Mouse (Mus musculus): ENCODE results near the gene Col1a1. TPM values are rescaled to one million over a fixed set of nuclear protein-coding genes. Genes with fewer than 3 reads are reported as not detected.
"Not testable (repeated sequence)": the region's sequence is repeated elsewhere in the genome, so short reads cannot be mapped to it uniquely, and the experiment has no call there.

Gene Col1a1
- polyA plus RNA-seq, 1 experiment from 2014 or later = 905 TPM

GRCm38 (mm10) chr11:94958065-94958858 is 22.2 kb downstream of the Col1a1 start:
- no peaks in the 10 kb centered on the region for H3K36me3 ChIP-seq (ENCODE audit: control insufficient read depth, insufficient read depth, low read length)
- peaks cover 6% of the 10 kb centered on the region for H3K4me1 ChIP-seq (replicated peaks; ENCODE audit: control insufficient read depth, insufficient read depth, low read length)
- DNase-seq (ENCODE audit: low spot score) = no peak
- H3K4me3 ChIP-seq (ENCODE audit: low read depth, low read length) = no peak overlapping the region
- no peak overlapping the region for H3K27ac ChIP-seq (ENCODE audit: low read depth)
- H3K9me3 ChIP-seq (ENCODE audit: control insufficient read depth, low read length) = no peaks in the 10 kb centered on the region
- peak; percentile 47 for ATAC-seq (replicated peaks; ENCODE audit: low FRiP score, low TSS enrichment, low read depth)
- 0 out of 2 replicates have a peak overlapping the region, but pooled peaks have one; percentile 20 for H3K4me2 ChIP-seq (ENCODE audit: low read length)
- WGBS = 13% methylated on average over 8 of the region's 8 CpGs
- no peaks in the 10 kb centered on the region for H3K27me3 ChIP-seq (replicated peaks; ENCODE audit: control insufficient read depth, insufficient read depth, low read length)
- no peak overlapping the region for H3K9ac ChIP-seq (ENCODE audit: low read length)

GRCm38 (mm10) chr11:94962534-94963101 is 26.6 kb downstream of the Col1a1 start:
- Histone ChIP-seq H3K4me1 (replicated peaks; ENCODE audit: control insufficient read depth, insufficient read depth, low read length) (peaks cover 6% of the 10 kb centered on the region), H3K27ac (ENCODE audit: low read depth) (no peak overlapping the region), H3K9me3 (ENCODE audit: control insufficient read depth, low read length) (no peaks in the 10 kb centered on the region), H3K27me3 (replicated peaks; ENCODE audit: control insufficient read depth, insufficient read depth, low read length) (no peaks in the 10 kb centered on the region), H3K4me3 (ENCODE audit: low read depth, low read length) (no peak overlapping the region), H3K4me2 (ENCODE audit: low read length) (no peak overlapping the region), H3K36me3 (ENCODE audit: control insufficient read depth, insufficient read depth, low read length) (no peaks in the 10 kb centered on the region), H3K9ac (ENCODE audit: low read length) (no peak overlapping the region)
- WGBS = 57% methylated on average over 5 of the region's 5 CpGs
- DNase-seq (ENCODE audit: low spot score) = no peak
- ATAC-seq (replicated peaks; ENCODE audit: low FRiP score, low TSS enrichment, low read depth) = no peak

- H3K4me2 ChIP-seq (ENCODE audit: low read length) = no peak within 1 kb of the TSS
- no peaks in the 10 kb centered on the region for H3K27me3 ChIP-seq (replicated peaks; ENCODE audit: control insufficient read depth, insufficient read depth, low read length)
- no peaks in the 10 kb centered on the region for H3K36me3 ChIP-seq (ENCODE audit: control insufficient read depth, insufficient read depth, low read length)
- H3K4me1 ChIP-seq (replicated peaks; ENCODE audit: control insufficient read depth, insufficient read depth, low read length) = no peaks in the 10 kb centered on the region
- H3K9me3 ChIP-seq (ENCODE audit: control insufficient read depth, low read length) = no peaks in the 10 kb centered on the region
- no peak within 1 kb of the TSS for H3K9ac ChIP-seq (ENCODE audit: low read length)
- H3K27ac ChIP-seq (ENCODE audit: low read depth) = no peak within 1 kb of the TSS
- no peak for ATAC-seq (replicated peaks; ENCODE audit: low FRiP score, low TSS enrichment, low read depth)
- WGBS = 44% methylated on average over 4 of the region's 4 CpGs
- DNase-seq (ENCODE audit: low spot score) = no peak
- no peak within 1 kb of the TSS for H3K4me3 ChIP-seq (ENCODE audit: low read depth, low read length)
Observed at GRCm38 (mm10) chr11:94967419-94967818, 31.4 kb downstream of the Col1a1 start, which contains the start of gene Hils1. Hils1 (plus strand) TSS chr11:94967593.

- Histone ChIP-seq H3K4me3 (ENCODE audit: low read depth, low read length) (no peak overlapping the region), H3K9me3 (ENCODE audit: control insufficient read depth, low read length) (no peaks in the 10 kb centered on the region), H3K4me1 (replicated peaks; ENCODE audit: control insufficient read depth, insufficient read depth, low read length) (no peaks in the 10 kb centered on the region), H3K9ac (ENCODE audit: low read length) (no peak overlapping the region), H3K4me2 (ENCODE audit: low read length) (no peak overlapping the region), H3K27ac (ENCODE audit: low read depth) (no peak overlapping the region), H3K27me3 (replicated peaks; ENCODE audit: control insufficient read depth, insufficient read depth, low read length) (no peaks in the 10 kb centered on the region), H3K36me3 (ENCODE audit: control insufficient read depth, insufficient read depth, low read length) (no peaks in the 10 kb centered on the region)
- WGBS = 84% methylated on average over 7 of the region's 7 CpGs
- DNase-seq (ENCODE audit: low spot score) (no peak), ATAC-seq (replicated peaks; ENCODE audit: low FRiP score, low TSS enrichment, low read depth) (no peak)
Observed at GRCm38 (mm10) chr11:94968187-94968586, 32.2 kb downstream of the Col1a1 start.

- H3K27ac ChIP-seq (ENCODE audit: low read depth); H3K27me3 ChIP-seq (replicated peaks; ENCODE audit: control insufficient read depth, insufficient read depth, low read length); H3K36me3 ChIP-seq (ENCODE audit: control insufficient read depth, insufficient read depth, low read length); H3K9ac ChIP-seq (ENCODE audit: low read length); DNase-seq (ENCODE audit: low spot score); ATAC-seq (replicated peaks; ENCODE audit: low FRiP score, low TSS enrichment, low read depth); H3K4me2 ChIP-seq (ENCODE audit: low read length); H3K9me3 ChIP-seq (ENCODE audit: control insufficient read depth, low read length); H3K4me1 ChIP-seq (replicated peaks; ENCODE audit: control insufficient read depth, insufficient read depth, low read length); H3K4me3 ChIP-seq (ENCODE audit: low read depth, low read length): not testable (repeated sequence)
- WGBS = 91% methylated on average over 4 of the region's 4 CpGs
Observed at GRCm38 (mm10) chr11:94969709-94970108, 33.7 kb downstream of the Col1a1 start.

GRCm38 (mm10) chr11:94970210-94970943 is 34.4 kb downstream of the Col1a1 start:
- no peak overlapping the region for H3K4me2 ChIP-seq (ENCODE audit: low read length)
- no peaks in the 10 kb centered on the region for H3K4me1 ChIP-seq (replicated peaks; ENCODE audit: control insufficient read depth, insufficient read depth, low read length)
- DNase-seq (ENCODE audit: low spot score) (peak; percentile 85), ATAC-seq (replicated peaks; ENCODE audit: low FRiP score, low TSS enrichment, low read depth) (peak; percentile 57; the same call in 1 of the 2 replicates)
- WGBS = 62% methylated on average over 15 of the region's 15 CpGs
- no peak overlapping the region for H3K4me3 ChIP-seq (ENCODE audit: low read depth, low read length)
- H3K9ac ChIP-seq (ENCODE audit: low read length) = no peak overlapping the region
- H3K36me3 ChIP-seq (ENCODE audit: control insufficient read depth, insufficient read depth, low read length) = no peaks in the 10 kb centered on the region
- no peaks in the 10 kb centered on the region for H3K9me3 ChIP-seq (ENCODE audit: control insufficient read depth, low read length)
- no peak overlapping the region for H3K27ac ChIP-seq (ENCODE audit: low read depth)
- no peaks in the 10 kb centered on the region for H3K27me3 ChIP-seq (replicated peaks; ENCODE audit: control insufficient read depth, insufficient read depth, low read length)

GRCm38 (mm10) chr11:94971895-94972615 is 36.0 kb downstream of the Col1a1 start:
- DNase-seq (ENCODE audit: low spot score) = no peak
- H3K36me3 ChIP-seq (ENCODE audit: control insufficient read depth, insufficient read depth, low read length) = no peaks in the 10 kb centered on the region
- H3K9ac ChIP-seq (ENCODE audit: low read length) = no peak overlapping the region
- no peaks in the 10 kb centered on the region for H3K9me3 ChIP-seq (ENCODE audit: control insufficient read depth, low read length)
- no peaks in the 10 kb centered on the region for H3K27me3 ChIP-seq (replicated peaks; ENCODE audit: control insufficient read depth, insufficient read depth, low read length)
- H3K4me2 ChIP-seq (ENCODE audit: low read length) = no peak overlapping the region
- no peak overlapping the region for H3K4me3 ChIP-seq (ENCODE audit: low read depth, low read length)
- ATAC-seq (replicated peaks; ENCODE audit: low FRiP score, low TSS enrichment, low read depth) = no peak
- WGBS = 71% methylated on average over 16 of the region's 16 CpGs
- H3K4me1 ChIP-seq (replicated peaks; ENCODE audit: control insufficient read depth, insufficient read depth, low read length) = no peaks in the 10 kb centered on the region
- no peak overlapping the region for H3K27ac ChIP-seq (ENCODE audit: low read depth)

GRCm38 (mm10) chr11:94972887-94973286 is 36.9 kb downstream of the Col1a1 start:
- H3K9ac ChIP-seq (ENCODE audit: low read length) = no peak overlapping the region
- ATAC-seq (replicated peaks; ENCODE audit: low FRiP score, low TSS enrichment, low read depth) = no peak
- WGBS = 63% methylated on average over 5 of the region's 5 CpGs
- no peaks in the 10 kb centered on the region for H3K27me3 ChIP-seq (replicated peaks; ENCODE audit: control insufficient read depth, insufficient read depth, low read length)
- H3K9me3 ChIP-seq (ENCODE audit: control insufficient read depth, low read length) = no peaks in the 10 kb centered on the region
- no peak overlapping the region for H3K27ac ChIP-seq (ENCODE audit: low read depth)
- no peaks in the 10 kb centered on the region for H3K36me3 ChIP-seq (ENCODE audit: control insufficient read depth, insufficient read depth, low read length)
- H3K4me2 ChIP-seq (ENCODE audit: low read length) = no peak overlapping the region
- H3K4me1 ChIP-seq (replicated peaks; ENCODE audit: control insufficient read depth, insufficient read depth, low read length) = no peaks in the 10 kb centered on the region
- DNase-seq (ENCODE audit: low spot score) = no peak
- no peak overlapping the region for H3K4me3 ChIP-seq (ENCODE audit: low read depth, low read length)

All from intestine, embryonic 14.5 days (tissue).